ENCODE assay signal across 30 mouse cellular contexts in the genomic region with DNA sequence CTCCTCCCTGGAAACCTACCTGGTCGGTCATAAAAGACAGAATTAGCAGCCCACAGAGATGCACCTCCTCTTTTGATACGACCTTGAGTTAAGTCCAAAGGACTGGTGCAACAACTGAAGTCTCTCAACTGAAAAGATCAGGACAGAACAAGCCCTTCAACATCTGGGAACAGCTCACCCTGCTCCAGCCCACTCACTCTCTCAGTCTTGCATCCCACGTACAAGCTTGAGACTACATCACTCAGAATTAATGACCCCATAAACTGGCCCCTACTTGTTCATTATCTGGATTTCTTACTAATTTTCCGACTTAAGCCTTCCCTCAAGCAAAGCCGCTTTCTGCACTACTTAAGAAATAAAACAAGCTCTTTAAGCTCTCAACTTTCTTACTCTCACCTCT. TPM values are rescaled to one million over a fixed set of nuclear protein-coding genes. Genes with fewer than 3 reads are reported as not detected.
"Had no signal": no experiment of that assay in that cellular context is flagged by ENCODE, and none has a peak within 500 bp of the region (broad histone marks: within the 10 kb centered on the region; RNA-seq: fewer than 3 reads in every experiment).

No protein-coding gene starts in this region.

- H3K4me2 ChIP-seq: heart, embryonic 11.5 days; heart, embryonic 15.5 days; hindbrain, embryonic 13.5 days; hindbrain, embryonic 15.5 days; limb, embryonic 13.5 days; limb, embryonic 15.5 days; liver, embryonic 12.5 days had no signal

- H3K27me3 ChIP-seq: heart, embryonic 13.5 days; heart, embryonic 15.5 days; hindbrain, embryonic 13.5 days; hindbrain, embryonic 15.5 days; limb, embryonic 13.5 days; limb, embryonic 15.5 days; liver, embryonic 12.5 days had no signal

- DNase-seq: gastrocnemius, adult 2 months; gastrocnemius, postnatal 10 days; gastrocnemius, postnatal 25 days; heart, adult 2 months; heart, postnatal 14 days; heart, postnatal 36 days; kidney, adult 18-20 months; kidney, adult 9 months; kidney, postnatal 25 days; layer of hippocampus, adult 9-11 months; layer of hippocampus, postnatal 36 days; left cerebral cortex, postnatal 4 days had no signal

- H3K36me3 ChIP-seq: heart, embryonic 13.5 days; heart, embryonic 15.5 days; hindbrain, embryonic 13.5 days; hindbrain, embryonic 15.5 days; limb, embryonic 13.5 days; limb, embryonic 15.5 days; liver, embryonic 12.5 days had no signal

- H3K27ac ChIP-seq: gastrocnemius, adult 2 months; heart, adult 2 months; heart, embryonic 13.5 days; heart, embryonic 15.5 days; hindbrain, embryonic 13.5 days; hindbrain, embryonic 15.5 days; hindbrain, postnatal 0 days; limb, embryonic 13.5 days; limb, embryonic 15.5 days; liver, embryonic 12.5 days; liver, embryonic 14.5 days had no signal

- H3K9ac ChIP-seq: heart, embryonic 13.5 days; heart, embryonic 15.5 days; hindbrain, embryonic 13.5 days; hindbrain, embryonic 15.5 days; limb, embryonic 13.5 days; limb, embryonic 15.5 days; liver, embryonic 12.5 days; liver, embryonic 14.5 days had no signal

- H3K9me3 ChIP-seq: heart, embryonic 13.5 days; heart, embryonic 15.5 days; hindbrain, embryonic 13.5 days; hindbrain, embryonic 15.5 days; limb, embryonic 13.5 days; limb, embryonic 15.5 days; liver, embryonic 12.5 days had no signal

- H3K4me3 ChIP-seq: gastrocnemius, adult 2 months; heart, adult 2 months; heart, embryonic 13.5 days; heart, embryonic 15.5 days; hindbrain, embryonic 13.5 days; hindbrain, embryonic 15.5 days; limb, embryonic 13.5 days; limb, embryonic 15.5 days; liver, embryonic 12.5 days had no signal

- H3K4me1 ChIP-seq: hindbrain, embryonic 15.5 days had no signal

- ATAC-seq: hindbrain, postnatal 0 days; intestine, embryonic 16.5 days; liver, embryonic 12.5 days had no signal

RNA-seq across cellular contexts. Expression of gene Rnase11, which starts 3.2 kb away (rescaled TPM):
- polyA plus RNA-seq: frontal cortex, adult 2 months; heart, adult 2 months; heart, embryonic 11.5 days; heart, embryonic 13.5 days; heart, embryonic 15.5 days; heart, postnatal 0 days; hindbrain, embryonic 11.5 days; hindbrain, embryonic 13.5 days; hindbrain, embryonic 15.5 days; hindbrain, postnatal 0 days; intestine, embryonic 14.5 days; intestine, embryonic 16.5 days; large intestine, adult 2 months; limb, embryonic 11.5 days; limb, embryonic 13.5 days; limb, embryonic 15.5 days; liver, adult 2 months; liver, embryonic 12.5 days; liver, embryonic 14.5 days had no signal

RNA-seq across cellular contexts. Expression of gene Rnase12, which starts 4.3 kb away (rescaled TPM):
- polyA plus RNA-seq: heart, adult 2 months; heart, embryonic 11.5 days; heart, embryonic 15.5 days; heart, postnatal 0 days; hindbrain, embryonic 11.5 days; hindbrain, embryonic 13.5 days; hindbrain, embryonic 15.5 days; limb, embryonic 11.5 days; limb, embryonic 13.5 days; limb, embryonic 15.5 days; liver, adult 2 months had no signal

RNA-seq across cellular contexts. Expression of gene Rnase9, which starts 11.5 kb away (rescaled TPM):
- polyA plus RNA-seq: frontal cortex, adult 2 months; heart, adult 2 months; heart, embryonic 11.5 days; heart, embryonic 13.5 days; heart, embryonic 15.5 days; heart, postnatal 0 days; hindbrain, embryonic 11.5 days; hindbrain, embryonic 13.5 days; hindbrain, embryonic 15.5 days; hindbrain, postnatal 0 days; intestine, embryonic 14.5 days; intestine, embryonic 16.5 days; large intestine, adult 2 months; limb, embryonic 11.5 days; limb, embryonic 13.5 days; limb, embryonic 15.5 days; liver, adult 2 months; liver, embryonic 12.5 days; liver, embryonic 14.5 days had no signal

RNA-seq across cellular contexts. Expression of gene Olfr750, which starts 21.1 kb away (rescaled TPM):
- polyA plus RNA-seq: frontal cortex, adult 2 months; heart, adult 2 months; heart, embryonic 11.5 days; heart, embryonic 13.5 days; heart, embryonic 15.5 days; heart, postnatal 0 days; hindbrain, embryonic 11.5 days; hindbrain, embryonic 13.5 days; intestine, embryonic 14.5 days; intestine, embryonic 16.5 days; large intestine, adult 2 months; limb, embryonic 11.5 days; limb, embryonic 15.5 days; liver, adult 2 months; liver, embryonic 12.5 days; liver, embryonic 14.5 days had no signal
